Mouse (Mus musculus) spleen, adult 2 months (tissue): ENCODE results near the gene Ica1.

Experiments
- CTCF ChIP-seq: fragments of 200-500 bp; IDR thresholded peaks from 2 replicates; pipeline ENCODE4 v1.5.1; 2011; ENCODE audit warnings: mild to moderate bottlenecking, inconsistent platforms; ENCODE audit not compliant: insufficient read depth, insufficient read length, insufficient replicate concordance; ENCODE audit errors: extremely low read depth
- POLR2A ChIP-seq: fragments of 200-500 bp; IDR thresholded peaks from 2 replicates; pipeline ENCODE4 v1.6.1; 2011; ENCODE audit warnings: low read depth, low read length, inconsistent platforms

- TF ChIP-seq CTCF: no peak
- no peak for TF ChIP-seq POLR2A
Measured at GRCm38 (mm10) chr6:8802561-8803150, 24.4 kb upstream of the Ica1 start.
